Mouse (Mus musculus) neutrophil, adult 5-6 weeks (primary cell): ENCODE data around the gene Camsap2. TPM values are rescaled to one million over a fixed set of nuclear protein-coding genes. Genes with fewer than 3 reads are reported as not detected.

Source experiments
- ATAC-seq: fragments of 151-379, 151-347 bp; 2 replicates; pipeline ENCODE4 v1.8.0; 2017; ENCODE audit warnings: mild to moderate bottlenecking, moderate TSS enrichment; ENCODE audit not compliant: insufficient number of reproducible peaks, poor library complexity, low FRiP score, severe bottlenecking; ENCODE audit errors: extremely low read depth
- total RNA-seq: library from RNA; stranded (forward); fragments of 200-1000 nt; gene quantifications from 2 replicates; pipeline ENCODE4 v1.2.3, GENCODE M21; 2017

Gene Camsap2
- total RNA-seq, 1 experiment from 2014 or later, result 28.2 TPM

DNA sequence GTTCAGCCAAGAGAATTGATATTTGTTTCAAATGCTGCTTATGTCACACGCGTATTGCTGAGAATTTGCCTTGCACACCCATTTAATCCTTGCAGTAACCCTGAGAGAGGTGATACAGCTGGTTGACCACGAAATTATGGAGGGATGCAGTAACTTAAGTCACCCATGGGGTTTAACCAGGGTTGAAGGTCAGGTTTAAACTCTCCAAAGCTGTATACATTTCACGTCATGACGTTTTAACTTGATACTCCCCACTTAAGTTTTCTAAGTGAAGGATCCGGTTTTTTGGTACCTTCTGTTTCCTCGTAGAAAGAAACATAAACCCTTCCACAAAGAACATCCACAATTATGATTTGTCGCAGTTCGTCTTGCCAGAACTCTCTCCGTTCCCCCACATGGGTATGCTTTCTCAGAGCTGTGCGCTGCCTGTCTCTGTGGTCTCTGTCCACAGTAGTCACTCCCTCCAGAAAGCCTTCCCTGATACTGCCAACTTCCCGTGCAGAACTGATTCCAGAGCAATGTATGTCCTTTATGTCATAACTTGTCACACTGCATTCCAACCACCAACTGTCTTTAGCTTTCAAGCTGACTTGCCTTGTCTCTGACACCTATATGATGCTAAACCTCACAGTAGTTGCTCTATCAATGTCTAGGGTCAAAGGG, 600 bp upstream of the Camsap2 start:
- ATAC-seq, result no peak

DNA sequence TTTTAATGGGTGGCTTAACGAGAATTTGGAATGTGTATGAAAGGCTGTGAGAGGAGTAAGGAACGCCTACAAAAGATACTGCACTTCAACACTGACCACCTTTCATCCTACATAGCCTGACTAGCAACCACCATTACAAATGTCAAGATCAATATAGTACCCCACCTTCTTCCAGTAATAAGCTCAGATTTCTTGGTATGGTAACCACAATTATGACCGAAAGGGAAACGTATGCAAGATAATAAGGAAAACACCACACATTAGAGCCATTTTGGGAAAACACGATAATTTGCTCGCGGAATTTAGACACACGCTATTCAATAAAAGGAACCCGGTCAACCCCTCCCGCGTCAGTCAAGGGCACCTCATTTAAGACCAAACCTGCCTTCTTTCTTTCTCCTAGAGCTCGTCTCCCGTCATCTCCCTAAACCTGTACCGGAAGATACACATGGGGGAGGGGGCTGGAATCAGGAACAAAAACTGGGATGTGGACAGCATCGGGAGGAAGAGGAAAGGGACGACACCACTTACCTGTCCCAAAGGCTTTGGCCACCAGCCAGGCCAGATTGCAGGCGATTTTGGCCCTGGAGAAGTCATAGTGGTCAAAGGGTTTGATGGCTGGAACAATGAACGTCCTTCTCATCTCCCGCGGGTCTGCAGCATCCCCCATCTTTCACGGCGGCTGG, 993 bp downstream of the Camsap2 start:
- no peak for ATAC-seq

DNA sequence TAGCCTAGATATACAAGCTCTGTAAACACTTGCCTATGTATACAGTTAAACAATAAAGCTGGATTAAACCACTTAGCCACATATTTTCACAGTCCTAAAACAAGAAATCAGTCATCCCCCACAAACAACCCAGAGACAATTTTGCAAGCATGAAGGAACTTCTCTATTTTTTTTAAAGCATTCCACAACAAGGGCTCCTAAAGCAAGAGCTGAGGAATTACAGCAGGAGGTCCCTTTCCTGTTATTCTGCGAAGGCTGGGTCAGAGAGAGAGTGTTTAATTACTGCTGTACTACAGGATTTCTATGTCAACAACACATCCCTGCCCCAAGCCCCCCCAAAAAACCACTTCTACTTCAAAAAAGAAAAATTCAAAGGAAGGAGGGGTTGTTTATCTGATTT, 1.6 kb downstream of the Camsap2 start:
- ATAC-seq, result no peak

DNA sequence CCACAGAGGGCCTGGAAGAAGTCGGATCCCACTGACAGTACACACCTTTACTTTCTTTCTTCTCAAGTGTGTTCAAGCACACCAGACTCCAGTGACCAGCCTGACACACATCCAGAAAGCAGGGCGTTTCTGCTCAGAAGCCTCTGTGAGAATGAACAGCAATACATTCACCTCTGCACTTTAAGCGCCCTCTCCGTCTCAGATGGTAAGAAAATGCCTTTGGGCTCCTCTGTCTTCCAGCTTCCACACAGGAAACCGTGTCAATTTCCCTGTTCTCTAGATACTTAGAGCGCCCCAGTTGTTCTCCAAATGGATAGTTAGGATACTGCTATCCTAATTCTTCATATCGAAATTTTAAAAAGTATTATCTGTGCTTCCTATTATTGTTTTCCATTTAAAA, 2.2 kb downstream of the Camsap2 start:
- no peak for ATAC-seq

DNA sequence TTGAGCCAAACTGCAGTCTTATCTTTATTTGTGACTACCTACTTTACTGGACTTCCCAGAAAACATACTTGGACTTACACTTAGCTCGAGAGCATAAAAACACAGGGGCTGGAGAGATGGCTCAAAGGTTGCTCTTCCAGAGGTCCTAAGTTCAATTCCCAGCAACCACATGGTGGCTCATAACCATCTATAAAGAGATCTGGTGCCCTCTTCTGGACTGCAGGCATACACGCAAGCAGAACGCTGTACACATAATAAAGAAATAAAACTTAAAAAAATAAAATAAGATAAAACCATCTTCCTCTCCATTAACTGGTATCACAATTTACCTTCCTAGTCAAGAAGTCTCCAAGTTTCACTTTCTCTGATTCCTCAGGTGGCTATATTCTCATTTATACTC, 5.4 kb downstream of the Camsap2 start:
- ATAC-seq, result no peak

DNA sequence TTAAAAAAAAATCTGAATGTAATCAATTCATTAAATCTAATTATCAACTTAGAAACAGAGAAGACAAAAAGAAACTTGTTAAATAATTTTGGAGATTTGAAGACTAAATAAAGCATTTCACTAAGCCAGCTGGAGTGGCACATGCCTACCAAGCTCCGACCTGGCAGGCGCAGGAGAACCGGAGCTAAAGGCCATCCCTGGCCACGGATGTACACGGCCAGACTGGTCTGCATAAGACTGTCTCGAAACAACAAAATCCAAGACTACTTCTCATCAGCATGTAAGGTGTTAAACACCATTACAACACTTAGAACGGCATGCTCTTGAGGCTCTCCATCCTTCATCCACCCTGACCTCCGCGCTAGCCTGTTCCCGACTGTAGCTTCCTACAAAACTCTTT, 11.2 kb downstream of the Camsap2 start:
- ATAC-seq, result no peak

DNA sequence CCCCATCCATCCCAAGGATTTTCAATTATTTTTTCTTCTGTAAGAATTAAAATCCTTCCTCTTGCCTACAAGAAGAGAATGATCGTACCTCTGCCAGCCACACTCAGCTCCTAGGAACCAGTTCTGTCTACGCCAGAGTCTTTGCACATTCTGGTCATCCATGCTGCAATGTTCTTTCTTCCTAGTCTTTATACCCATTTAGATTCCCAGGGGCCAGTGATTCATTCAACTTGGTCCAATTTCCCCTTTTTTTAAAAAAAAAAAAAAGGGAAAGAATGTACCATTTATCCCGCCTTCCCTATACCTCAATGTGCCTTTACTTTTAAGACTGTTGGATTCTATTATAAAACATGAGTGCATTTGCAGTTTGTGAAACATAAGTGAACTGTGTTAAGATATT, 12.4 kb downstream of the Camsap2 start:
- no peak for ATAC-seq

DNA sequence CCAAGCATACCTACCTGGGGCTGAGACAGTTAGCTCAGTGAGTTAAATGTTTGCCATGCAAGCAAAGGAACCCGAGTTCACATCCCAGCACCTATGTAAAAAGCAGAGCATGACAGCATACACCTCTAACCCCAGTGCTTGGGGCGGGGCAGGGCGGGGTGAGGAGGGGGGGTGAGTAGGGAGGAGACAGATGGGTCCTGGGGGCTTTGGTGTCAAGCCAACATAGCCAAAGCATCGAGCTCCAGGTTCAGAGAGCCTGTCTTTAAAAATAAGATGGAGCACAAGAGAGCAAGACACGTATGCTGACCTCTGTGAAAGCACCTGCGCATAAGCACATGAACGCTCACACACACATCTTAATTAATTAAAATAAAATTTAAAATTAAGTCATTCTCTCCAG, 12.8 kb downstream of the Camsap2 start:
- no peak for ATAC-seq

DNA sequence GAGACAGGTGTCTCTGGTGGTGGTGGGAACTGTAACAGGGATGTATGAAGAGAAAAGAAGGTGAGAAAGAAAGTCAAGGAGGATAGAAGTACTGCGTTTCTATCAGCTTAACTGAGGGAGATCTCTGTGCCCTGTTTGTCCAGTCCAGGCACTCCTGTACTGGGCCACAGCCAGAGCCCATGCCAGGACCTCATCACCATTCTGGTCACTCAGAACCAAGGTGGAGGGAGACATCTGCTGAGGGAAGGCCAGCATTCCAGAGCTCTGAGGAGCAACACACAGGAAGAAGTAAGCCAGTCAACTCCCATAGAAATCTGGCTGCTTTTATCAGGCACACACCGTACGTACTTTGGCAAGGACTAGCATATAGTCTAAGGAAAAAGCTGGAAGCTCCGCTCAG, 14.1 kb downstream of the Camsap2 start:
- no peak for ATAC-seq

DNA sequence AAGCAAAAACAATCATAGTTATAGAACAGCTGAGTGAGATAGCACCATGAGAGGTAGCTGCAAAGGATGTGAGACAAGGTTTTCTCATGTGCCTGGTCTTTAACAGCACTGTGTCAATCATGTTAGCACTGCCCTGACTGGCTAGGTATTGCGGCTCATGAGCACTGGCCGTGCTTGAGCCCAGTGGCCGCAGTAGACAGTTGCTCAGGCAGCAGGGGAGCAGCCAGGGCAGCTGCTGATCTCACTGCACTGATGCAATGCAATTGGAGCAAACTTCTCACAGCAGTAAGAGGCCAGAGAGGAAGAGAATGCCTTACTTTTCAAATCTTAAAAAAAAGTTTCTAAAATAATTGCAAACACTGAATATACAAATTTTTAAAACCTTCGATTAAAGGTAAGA, 16.5 kb downstream of the Camsap2 start:
- no peak for ATAC-seq

DNA sequence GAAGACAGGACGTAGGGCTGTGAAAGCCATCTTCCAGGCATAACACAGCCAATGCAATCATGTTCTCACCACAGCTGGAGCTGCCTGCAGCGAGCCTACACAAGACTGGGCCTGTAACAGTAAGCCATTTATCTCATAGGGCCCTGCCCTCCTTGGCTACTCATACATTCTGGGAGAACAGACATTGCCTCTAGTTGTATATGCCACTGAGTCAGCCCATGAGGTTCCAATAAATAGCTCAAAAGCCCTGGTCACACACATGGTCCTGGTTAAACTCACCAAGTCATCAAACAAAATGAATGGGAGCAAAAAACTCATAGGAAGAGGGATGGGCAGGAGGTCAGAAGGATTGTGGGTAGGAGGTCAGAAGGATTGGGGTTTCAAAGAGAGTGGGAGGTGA, 17.3 kb downstream of the Camsap2 start:
- no peak for ATAC-seq

DNA sequence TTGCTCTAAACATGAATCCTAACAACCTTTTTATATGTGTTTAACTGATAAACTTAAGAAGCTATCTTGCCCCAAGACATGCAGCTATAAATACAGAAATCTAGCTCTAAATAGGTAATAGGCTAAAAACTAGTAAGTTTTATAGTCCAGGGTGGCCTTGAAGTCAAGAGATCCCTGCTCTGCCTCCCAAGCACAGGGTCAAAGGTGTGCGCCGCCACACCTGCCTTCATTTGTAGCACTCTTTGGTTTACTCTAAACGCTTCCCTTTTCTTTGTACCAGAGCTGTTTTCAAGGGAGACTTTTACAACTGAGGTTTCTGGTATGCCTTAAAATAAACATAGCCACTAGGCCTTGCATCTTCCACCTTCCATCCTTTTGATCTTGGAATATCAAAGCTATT, 18.3 kb downstream of the Camsap2 start:
- no peak for ATAC-seq

DNA sequence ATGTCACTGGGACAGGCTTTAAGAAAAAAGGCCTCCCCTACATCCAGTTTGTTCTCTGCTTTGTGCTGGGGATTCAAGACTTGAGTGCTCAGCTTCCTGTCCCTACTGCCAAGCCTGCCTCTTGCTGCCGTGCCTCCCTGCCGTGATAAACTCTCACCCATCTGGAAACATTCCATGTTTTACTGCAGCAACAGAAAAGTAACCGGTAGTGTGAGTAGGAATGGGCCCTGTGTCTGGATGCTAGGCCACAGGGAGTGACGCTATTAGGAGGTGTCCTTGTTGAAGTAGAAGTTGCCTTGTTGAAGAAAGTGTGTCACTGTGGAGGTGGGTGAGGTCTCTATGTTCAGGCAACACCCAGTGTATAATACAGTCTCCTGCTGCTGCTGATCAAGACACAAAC, 20.0 kb downstream of the Camsap2 start:
- ATAC-seq, result no peak

DNA sequence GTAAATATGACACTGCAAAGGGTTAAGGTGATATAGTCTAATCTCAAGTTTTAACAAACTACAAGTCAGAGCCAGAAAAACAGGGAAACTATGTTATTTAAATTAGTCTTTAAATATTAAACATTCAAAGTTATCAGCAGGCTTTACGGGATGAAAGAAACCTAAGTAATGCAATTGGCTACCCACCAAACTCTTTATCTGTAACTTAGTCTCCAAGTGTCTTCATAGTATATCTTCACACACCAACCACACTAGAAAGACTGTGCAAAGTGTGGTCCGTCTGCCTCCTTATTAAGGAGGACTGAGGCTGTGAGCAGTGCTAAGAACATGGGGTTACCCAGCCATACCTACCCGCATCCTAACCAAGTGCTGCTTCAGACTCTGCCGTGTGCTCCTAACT, 23.6 kb downstream of the Camsap2 start:
- no peak for ATAC-seq

DNA sequence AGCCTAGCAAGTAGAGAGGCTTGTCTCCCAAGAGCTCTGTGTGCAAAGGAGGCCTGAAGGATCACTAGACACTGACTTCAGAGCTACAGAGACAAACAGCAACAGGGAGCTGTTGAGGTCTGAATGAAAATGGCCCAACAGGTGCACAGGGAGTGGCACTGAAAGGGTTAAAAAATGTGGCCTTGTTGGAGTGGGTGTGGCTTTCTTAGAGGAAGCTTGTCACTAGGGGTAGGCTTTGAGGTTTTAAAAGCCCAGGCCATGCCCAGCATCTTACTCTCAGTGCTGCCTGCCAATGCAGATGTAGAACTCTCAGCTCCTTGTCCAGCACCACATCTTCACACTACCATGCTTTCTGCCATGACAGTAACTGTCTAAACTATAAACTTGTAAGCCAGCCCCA, 29.6 kb downstream of the Camsap2 start:
- ATAC-seq, result no peak

DNA sequence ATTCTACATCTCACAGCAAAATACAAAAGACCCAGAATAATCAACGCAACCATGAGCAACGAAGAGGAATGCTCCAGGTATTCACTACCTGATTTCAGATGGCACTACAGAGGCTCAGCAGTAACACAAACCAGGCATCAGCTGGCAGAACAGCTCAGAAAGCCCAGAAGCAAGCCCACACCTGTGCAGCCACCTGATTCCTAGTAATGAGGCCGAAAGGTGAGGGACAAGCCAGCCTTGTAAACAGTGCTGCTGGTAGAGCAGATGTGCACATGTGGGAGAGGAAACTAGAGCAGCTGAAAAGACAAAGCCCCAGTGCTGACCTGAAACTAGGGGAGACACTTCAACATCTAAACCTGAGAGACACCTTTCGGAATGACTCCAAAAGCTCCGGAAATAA, 36.7 kb downstream of the Camsap2 start:
- no peak for ATAC-seq

DNA sequence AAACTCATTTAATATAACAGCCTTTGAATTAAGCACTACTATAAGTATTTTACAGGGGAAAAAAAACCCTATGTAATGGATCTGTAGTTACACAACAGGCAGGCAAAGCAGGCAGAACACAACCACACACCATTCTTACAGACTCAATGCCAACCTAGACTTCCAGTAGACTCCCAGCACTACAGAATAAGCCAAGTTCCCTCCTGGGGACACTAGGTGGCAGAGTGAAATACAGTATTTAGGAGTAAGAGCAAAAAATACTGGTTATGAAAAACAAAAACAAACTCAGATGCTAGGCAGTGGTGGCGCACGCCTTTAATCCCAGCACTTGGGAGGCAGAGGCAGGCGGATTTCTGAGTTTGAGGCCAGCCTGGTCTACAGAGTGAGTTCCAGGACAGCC, 39.5 kb downstream of the Camsap2 start:
- no peak for ATAC-seq

DNA sequence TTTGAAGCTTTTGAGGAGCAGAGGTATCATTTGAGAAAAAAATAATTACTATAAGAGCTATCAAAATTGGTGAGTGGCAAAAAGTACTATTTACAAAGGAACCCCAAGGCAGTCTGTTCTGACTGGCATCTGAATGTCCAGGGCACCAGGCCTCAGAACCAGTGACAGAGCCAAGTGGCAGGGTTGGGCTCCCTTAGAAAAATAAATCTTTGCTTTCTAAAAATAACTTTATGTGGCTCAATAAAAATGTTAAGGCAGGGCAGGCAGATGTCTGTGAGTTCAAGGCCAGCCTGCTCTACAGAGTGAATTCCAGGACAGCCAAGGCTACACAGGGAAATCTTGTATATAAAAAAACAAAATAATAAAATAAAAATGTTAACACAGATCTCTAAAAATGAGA, 51.9 kb downstream of the Camsap2 start:
- ATAC-seq, result no peak

DNA sequence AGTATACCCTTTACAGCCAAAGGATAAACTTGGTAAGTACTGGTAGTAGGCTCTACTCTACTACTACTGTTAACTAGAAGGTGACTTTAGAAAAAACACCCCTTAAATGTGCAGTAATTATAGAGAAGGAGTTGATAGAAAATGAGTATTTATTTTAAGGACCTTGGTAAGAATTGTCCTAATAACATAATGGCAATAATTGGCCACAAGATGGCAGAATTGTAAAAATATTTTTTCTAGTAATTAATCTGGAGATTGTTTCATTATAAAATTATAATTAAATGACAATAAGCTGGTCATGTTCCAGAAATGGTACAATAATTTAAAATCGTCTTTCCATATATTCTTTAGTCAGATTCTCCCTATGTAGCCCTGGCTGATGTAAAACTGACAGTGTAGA, 56.1 kb downstream of the Camsap2 start:
- ATAC-seq, result no peak

DNA sequence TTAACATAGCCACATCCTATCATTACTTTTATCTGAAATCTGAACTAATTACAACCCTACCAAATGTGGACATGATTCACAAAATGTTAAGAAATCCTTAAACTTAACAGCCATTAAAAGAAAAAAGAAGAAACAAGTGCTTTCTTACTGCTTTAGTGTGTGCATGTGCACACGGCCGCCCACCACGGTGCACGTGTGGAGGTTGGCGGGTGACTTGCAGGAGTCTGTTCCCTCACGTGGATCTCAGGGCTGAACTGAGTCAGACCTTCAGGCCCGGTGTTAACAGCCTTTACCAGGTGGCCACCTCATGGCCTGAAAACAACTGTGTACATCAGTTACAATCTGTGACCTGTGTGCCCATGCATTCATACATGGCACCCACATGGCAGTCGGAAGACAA, 68.5 kb downstream of the Camsap2 start:
- no peak for ATAC-seq

DNA sequence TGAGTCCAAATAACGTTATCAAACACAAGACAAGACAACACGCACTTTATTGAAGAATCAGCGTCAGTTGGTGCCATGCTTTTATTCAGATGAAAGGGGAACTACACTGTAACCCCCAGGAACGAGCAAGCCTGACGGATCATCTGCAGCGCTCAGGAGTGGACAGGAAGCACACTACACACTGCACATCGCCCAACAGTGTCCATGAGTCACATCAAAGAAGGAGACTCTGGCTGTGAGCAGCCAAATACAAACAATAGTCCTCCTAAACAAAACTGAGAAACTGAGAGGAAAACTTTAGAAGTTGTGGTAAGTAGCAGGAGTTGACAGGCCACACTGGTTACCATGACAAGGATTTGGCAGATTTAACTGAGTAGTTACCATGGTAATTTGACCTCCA, 77.7 kb downstream of the Camsap2 start:
- no peak for ATAC-seq
